Mouse (Mus musculus) kidney, embryonic 15.5 days (tissue): Measurements from ENCODE around the gene Mageb16. TPM values are rescaled to one million over a fixed set of nuclear protein-coding genes. Genes with fewer than 3 reads are reported as not detected.

Experiments
- ATAC-seq: fragments of 200-750 bp; cut with Nextera tagmentation; replicated peaks from 2 replicates; pipeline ENCODE4 v1.8.0; 2017; ENCODE audit warnings: moderate TSS enrichment; ENCODE audit not compliant: low FRiP score
- H3K27ac ChIP-seq: fragments of 300-500 bp; sonication (generic); 2 replicates; pipeline ENCODE4 v1.5.1; 2015; ENCODE audit warnings: mild to moderate bottlenecking, inconsistent platforms
- H3K27me3 ChIP-seq: fragments of 300-500 bp; sonication (generic); 2 replicates; pipeline ENCODE4 v1.6.1; 2015; ENCODE audit warnings: inconsistent platforms
- H3K36me3 ChIP-seq: fragments of 300-500 bp; sonication (generic); 2 replicates; pipeline ENCODE4 v1.6.1; 2015; ENCODE audit warnings: inconsistent platforms
- H3K4me1 ChIP-seq: fragments of 300-500 bp; sonication (generic); 2 replicates; pipeline ENCODE4 v1.6.1; 2015; ENCODE audit warnings: inconsistent platforms
- H3K4me2 ChIP-seq: fragments of 300-500 bp; sonication (generic); 2 replicates; pipeline ENCODE4 v1.6.1; 2015; ENCODE audit warnings: moderate library complexity, mild to moderate bottlenecking, inconsistent platforms
- H3K4me3 ChIP-seq: fragments of 300-500 bp; sonication (generic); replicated peaks from 2 replicates; pipeline ENCODE4 v1.5.1; 2015; ENCODE audit warnings: mild to moderate bottlenecking, inconsistent platforms
- H3K9ac ChIP-seq: fragments of 300-500 bp; sonication (generic); 2 replicates; pipeline ENCODE4 v1.6.1; 2015; ENCODE audit warnings: mild to moderate bottlenecking, inconsistent platforms
- H3K9me3 ChIP-seq: fragments of 300-500 bp; sonication (generic); replicated peaks from 2 replicates; pipeline ENCODE4 v1.6.1; 2016; ENCODE audit warnings: inconsistent platforms
- WGBS: fragments of 180-500 bp; shearing (Covaris S2); methylation state at CpG from one replicate; pipeline ENCODE4 v1.1.7; 2015; ENCODE audit warnings: mixed read lengths; 5-methylcytosine and 5-hydroxymethylcytosine counted together
- polyA plus RNA-seq: library from polyadenylated mRNA; unstranded; fragments of >200 nt; fragmentation: Nextera tagmentation; extraction: Ambion mirVana; gene quantifications from 2 replicates; pipeline ENCODE4 v1.2.1, GENCODE M21; 2015

The Mageb16 gene
- 0.10 TPM in 1 of 2 replicates, not detected in the other for polyA plus RNA-seq

- 63% methylated on average over 8 of the region's 8 CpGs for WGBS
- Histone ChIP-seq H3K27me3 (no peaks in the 10 kb centered on the region), H3K4me1 (no peaks in the 10 kb centered on the region), H3K9me3 (no peaks in the 10 kb centered on the region), H3K36me3 (no peaks in the 10 kb centered on the region), H3K27ac (no peak within 1 kb of the TSS), H3K4me2 (no peak within 1 kb of the TSS), H3K9ac (no peak within 1 kb of the TSS), H3K4me3 (no peak within 1 kb of the TSS)
- ATAC-seq: no peak
Observed at GRCm38 (mm10) chrX:79671411-79671810, at the start of gene Mageb16. Gene Mageb16 (minus strand): TSS chrX:79671435.

- Histone ChIP-seq H3K4me2 (no peak overlapping the region), H3K4me3 (no peak overlapping the region), H3K27me3 (no peaks in the 10 kb centered on the region), H3K27ac (no peak overlapping the region), H3K9me3 (no peaks in the 10 kb centered on the region), H3K36me3 (no peaks in the 10 kb centered on the region), H3K9ac (no peak overlapping the region), H3K4me1 (no peaks in the 10 kb centered on the region)
- WGBS: 56% methylated on average over 2 of the region's 2 CpGs
- no peak for ATAC-seq
Observed at GRCm38 (mm10) chrX:79651091-79651490, 20.1 kb downstream of the Mageb16 start.

- no peak overlapping the region for H3K9ac ChIP-seq
- no peak overlapping the region for H3K4me3 ChIP-seq
- H3K4me2 ChIP-seq: no peak overlapping the region
- no peak for ATAC-seq
- H3K9me3 ChIP-seq: no peaks in the 10 kb centered on the region
- no peaks in the 10 kb centered on the region for H3K4me1 ChIP-seq
- H3K36me3 ChIP-seq: no peaks in the 10 kb centered on the region
- no peak overlapping the region for H3K27ac ChIP-seq
- H3K27me3 ChIP-seq: no peaks in the 10 kb centered on the region
- 89% methylated on average over 15 of the region's 15 CpGs for whole genome bisulfite sequencing
Observed at GRCm38 (mm10) chrX:79635396-79635795, 35.8 kb downstream of the Mageb16 start.

- no peak for ATAC-seq
- H3K4me1 ChIP-seq: no peaks in the 10 kb centered on the region
- H3K4me3 ChIP-seq: no peak overlapping the region
- no peaks in the 10 kb centered on the region for H3K27me3 ChIP-seq
- no peak overlapping the region for H3K27ac ChIP-seq
- no peak overlapping the region for H3K4me2 ChIP-seq
- no peaks in the 10 kb centered on the region for H3K9me3 ChIP-seq
- no peaks in the 10 kb centered on the region for H3K36me3 ChIP-seq
- WGBS: 70% methylated on average over 2 of the region's 2 CpGs
- no peak overlapping the region for H3K9ac ChIP-seq
Observed at GRCm38 (mm10) chrX:79606462-79606861, 64.8 kb downstream of the Mageb16 start.

Other genes starting within 250 kb of the Mageb16 start
- gene Gm7173, start 154.2 kb downstream of the Mageb16 start, polyA plus RNA-seq: 0.19 and 0.30 TPM in 2 replicates